Mouse (Mus musculus) ovary, postnatal 10 days (tissue): ENCODE measurements around the gene Mlh3.

Experiments
- DNase-seq: peaks from one replicate; pipeline ENCODE4 v3.0.0; 2022; ENCODE audit warnings: low spot score

Mlh3 gene

DNA sequence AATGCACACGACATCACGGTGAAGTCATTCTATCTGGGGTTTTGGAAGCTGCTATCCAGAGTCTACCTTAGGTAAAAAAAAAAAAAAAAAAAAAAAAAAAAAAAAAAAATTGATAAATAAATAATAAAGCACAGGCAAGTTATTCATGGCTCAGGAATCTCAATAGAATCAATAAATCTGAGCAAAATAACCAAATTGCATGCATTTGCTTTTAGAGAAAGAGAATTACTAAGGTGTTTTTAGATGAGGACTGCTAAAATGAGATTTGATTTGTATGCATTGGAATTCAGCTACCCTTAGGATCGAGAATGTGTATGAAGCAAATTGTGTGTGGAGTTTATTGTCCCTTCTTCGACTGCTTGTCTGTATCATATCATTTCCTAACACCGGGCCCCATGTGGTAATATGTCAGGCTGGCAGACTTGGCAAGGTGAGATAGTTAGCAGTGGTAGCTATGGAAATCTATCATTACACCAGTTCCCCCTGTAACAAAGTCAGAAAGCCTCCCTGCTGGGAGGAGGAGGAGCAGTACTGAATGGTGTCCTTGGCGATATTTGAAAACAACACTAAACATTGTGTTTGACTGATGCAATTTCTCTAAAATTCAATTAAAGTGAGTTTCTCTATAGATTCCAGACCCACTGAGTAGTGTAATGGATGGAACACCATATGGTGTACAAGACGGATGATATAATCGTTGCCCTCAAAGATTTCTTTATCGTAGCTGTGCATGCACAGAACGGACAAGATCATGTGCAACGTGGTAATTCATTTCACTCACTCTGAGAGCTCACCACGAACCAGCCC lies 10.6 kb upstream of the Mlh3 start:
- DNase-seq = no peak

DNA sequence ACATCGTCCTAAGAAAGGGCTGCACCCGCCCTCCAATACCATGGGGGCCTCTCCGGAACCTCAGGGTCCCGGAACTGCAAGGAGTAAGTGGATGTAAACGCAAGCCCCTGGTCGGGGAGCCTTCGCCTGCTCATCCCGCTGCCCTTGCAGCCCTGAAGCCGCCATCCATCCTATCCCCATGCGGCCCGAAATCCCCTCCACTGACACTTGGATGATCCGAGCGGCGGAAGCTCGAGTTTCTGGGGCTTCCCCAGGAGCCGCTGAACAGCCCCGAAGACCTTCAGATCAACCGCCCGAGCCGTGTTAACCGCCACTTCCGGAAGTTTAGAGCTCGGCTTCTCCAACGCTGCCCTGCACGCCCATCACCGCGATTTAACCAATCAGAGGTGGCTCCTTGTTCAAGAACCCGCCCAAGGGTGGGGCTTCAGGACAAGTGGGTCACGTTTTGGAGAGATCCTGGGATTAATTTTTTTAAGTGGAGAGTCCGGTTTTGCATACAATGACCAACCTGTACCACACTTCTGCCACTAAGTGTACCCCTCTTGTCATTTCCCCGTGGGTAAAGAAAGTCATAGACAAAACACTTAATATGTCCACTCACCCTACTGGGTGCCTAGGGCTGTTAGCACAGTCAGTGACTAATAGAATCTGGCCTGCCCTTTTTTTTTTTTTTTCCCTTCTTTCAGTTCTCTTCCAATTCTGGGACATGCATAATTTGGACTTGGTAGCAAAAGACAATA lies 9.9 kb upstream of the Mlh3 start:
- peak; percentile 98 for DNase-seq

DNA sequence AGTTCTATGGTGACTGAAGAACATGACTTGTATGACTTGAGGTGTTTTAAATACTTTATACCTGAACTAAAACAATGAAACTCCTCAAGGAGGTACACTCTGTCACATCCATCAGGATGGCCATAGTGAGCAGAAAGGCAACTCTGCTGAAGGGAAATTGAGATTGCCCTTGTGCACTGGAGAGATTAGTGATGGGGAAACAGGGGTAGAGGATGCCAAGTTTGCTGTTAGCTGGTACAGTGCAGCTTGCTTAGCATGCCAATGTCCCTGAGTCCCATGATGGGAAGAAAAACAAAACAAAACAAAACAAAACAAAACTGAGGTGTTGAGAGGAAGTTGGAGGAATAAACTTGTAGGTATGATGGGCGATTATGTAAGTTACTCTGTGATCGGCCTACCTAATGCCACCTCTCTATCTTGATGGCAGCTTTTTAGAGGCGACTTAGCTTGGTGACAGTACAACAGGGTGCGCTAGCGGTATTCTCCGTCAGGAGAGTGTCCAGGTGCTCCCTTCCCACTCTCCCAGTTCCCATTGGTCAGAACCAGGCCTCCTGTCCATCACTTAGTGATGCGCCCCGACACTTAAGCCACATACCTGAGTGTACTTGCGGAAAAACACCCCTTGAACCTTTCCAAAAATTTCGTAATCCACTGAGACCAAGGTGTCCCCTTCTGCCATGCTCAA lies 9.1 kb upstream of the Mlh3 start:
- DNase-seq = no peak

DNA sequence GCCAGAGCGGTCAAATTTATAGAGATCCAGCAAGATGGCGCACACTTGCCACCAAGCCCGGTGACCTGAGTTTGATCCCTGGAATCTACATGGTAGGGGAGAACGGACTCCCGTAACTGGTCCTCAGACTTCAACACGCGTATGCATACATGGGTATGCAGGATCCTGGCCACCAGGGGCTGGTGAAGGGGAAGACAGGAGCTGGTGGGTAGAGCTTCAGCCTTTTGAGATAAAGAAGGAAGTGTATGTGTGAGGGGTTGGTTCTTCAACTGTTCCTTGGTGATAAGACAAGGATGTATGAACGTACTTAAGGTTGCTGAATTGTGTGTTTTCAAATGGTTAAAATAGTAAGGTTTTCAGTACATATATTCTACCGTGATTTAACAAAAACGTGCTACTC lies 8.5 kb upstream of the Mlh3 start:
- DNase-seq = no peak

DNA sequence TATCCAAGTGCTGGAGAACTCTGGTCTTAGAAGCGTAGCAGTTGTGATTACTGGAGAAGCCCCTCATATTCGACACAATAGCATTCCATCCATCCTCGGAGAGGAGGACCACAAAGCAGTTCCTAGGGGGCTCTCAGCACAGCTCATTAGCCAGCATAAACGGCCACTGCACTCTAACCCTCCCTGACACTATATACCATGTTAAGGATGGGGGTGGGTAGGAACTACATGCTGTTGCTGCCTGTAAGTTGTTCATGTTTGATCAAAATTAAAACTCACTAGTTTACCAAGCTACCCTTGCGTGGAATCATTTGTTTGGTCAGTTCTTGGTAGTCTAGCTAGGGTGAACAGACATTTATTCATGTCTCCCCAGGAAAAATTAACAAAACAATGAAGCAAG lies 5.9 kb upstream of the Mlh3 start:
- DNase-seq = no peak

DNA sequence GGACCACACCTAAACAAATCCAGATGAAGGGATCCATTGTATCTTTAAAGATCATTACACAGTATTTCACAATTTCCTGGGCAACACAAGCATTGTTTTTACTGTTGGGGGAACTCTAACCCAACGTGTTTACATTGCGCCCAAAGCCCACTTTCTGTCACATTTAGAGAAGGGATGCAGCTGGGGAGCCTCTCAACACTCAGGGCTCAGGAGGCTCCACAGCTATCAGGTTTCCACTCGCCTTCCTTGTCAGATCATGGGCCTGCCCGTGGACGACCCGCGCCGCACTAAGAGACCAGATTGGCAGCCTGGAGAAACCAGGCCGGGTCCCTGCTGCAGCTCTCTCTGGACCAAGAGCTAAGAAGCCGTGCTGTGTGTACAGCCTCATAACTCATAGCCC lies 3.1 kb upstream of the Mlh3 start:
- no peak for DNase-seq

DNA sequence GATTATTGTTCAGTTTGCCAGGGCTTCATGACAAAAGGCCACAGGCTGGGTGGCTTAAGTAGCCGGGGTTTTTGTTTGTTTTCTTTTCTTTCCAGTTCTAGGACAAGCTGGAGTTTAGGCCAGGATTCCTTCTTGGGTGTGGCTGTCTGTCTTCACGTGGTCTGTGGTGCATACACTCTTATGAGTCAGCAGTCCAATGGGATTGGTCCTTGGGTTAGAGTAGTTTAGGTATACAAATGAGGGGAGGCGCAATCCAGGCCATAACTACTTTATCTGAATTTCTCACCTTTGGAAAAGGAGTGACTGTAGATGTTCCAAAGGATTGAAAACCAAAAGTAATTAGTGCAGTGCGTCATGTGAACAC lies 1.4 kb upstream of the Mlh3 start:
- no peak for DNase-seq

DNA sequence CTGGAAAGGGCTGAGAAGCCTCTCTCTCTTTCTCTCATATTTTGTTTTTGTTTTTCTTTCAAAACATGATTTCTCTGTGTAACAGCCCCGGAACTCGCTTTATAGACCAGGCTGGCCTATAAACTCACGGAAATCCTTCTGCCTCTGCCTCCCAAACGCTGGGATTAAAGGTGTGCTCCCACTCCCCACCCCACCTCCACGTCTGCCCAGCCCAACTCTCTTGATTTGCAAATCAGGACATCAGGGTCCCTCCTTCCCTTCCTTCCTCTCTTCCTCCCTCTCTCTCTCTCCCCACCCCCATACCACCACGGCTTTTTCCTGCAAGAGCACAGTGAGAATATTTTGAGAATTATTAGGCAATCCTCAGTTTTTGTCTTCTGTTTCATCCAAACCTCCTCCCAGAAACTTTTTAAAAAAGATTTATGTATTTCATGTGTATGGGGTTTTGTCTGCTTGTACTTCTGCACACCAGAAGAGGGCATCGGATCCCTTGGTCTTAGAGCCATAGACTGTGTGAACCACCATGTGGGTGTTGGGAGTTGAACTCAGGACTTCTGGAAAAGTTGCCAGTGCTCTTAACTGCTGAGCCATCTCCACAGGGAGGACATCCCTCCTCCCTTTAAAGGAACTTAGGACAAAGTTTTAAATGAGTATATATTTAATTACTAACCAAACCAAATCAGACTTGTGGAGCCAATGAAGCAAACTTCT lies 888 bp upstream of the Mlh3 start:
- no peak for DNase-seq

DNA sequence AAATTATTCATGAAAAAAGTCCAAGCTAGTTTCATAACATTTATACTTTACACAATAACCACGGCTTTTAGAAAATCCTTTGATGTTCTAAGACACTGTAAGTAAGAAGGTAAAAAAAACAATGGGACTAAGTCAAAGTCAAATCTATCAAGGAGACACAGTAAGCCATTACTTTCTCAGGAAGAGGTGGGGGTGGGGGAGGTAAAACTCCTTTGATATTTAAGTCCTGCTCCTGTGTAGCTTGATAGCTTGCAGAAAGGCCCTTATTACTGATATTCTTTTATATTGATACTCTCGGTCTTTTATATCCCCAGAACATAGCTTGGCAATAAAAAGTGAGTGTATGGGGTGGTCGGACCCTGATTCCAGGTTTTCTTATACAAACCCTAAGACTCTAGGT lies 578 bp downstream of the Mlh3 start:
- DNase-seq = no peak

DNA sequence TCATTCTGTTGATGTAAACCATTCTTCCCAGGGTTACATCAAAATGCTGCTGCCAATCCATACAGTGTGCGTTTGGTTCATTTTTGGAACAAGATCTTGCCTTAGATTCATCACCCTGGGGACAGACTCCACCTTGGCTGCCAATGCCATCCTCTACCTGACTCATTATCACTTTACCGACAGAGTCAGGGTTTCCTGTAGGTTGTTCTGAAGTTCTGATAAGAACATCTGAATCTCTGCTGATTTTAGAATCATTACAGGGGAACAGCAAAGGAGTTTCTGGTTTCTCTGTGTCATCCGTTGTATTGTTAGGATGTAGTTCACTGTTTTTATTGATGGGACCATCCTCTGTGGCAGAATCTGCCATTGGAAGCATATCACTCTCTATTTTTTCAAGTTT lies 4.2 kb downstream of the Mlh3 start:
- DNase-seq = no peak

DNA sequence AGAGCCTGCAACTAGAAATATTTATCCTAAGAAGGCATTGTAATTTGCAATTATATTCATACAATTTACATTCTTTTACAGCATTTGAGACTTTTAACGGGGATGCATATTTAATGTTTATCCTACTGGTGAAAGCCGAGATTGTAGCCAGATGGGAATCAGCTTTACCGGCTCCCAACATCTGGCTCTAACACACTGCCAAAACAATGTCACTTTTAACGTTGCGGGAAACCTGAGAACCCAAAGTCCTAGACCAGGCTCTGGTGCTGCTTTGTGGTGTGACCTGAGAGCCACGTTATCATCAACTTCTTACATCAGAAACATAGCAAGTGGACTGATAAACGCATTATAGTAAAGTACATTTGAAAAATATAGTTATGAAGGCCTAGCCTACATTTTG lies 5.5 kb downstream of the Mlh3 start:
- DNase-seq = no peak

DNA sequence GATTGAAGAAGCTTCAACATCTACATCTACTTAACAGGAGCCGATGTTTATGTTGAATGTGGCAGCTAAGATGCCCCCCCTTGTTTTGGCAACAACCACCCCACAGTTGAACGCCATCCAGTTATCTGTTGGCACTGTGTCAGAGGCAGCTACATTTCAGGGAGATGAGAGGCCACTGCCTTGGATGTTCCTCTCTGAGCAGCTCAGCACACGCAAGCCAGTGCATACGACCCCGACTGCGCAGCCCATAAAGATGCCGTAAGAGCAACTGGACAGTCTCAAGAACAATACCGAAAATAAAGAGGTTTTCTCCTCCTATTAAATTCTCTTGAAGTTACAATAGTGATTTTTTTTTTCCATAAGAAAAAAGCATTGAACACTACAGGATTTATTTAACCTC lies 5.9 kb downstream of the Mlh3 start:
- no peak for DNase-seq

DNA sequence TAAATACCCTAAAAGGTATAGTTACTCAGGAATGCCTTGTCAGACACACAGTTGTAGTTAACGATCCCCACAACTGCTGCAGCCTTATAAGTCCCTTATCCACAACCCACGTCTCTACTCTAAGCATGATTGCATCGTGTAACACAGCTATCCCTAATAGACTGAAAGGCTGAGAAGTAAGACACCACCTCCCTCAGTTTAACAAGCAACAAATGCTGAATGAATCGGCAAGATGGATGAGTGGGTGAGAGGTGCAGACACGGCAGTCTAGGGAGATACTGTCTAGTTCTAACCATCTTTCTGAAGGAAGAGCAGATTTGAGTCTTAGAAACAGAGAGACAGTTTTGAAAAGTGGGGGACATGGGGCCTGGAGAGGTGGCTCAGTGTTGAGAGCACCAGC lies 7.2 kb downstream of the Mlh3 start:
- DNase-seq = no peak

DNA sequence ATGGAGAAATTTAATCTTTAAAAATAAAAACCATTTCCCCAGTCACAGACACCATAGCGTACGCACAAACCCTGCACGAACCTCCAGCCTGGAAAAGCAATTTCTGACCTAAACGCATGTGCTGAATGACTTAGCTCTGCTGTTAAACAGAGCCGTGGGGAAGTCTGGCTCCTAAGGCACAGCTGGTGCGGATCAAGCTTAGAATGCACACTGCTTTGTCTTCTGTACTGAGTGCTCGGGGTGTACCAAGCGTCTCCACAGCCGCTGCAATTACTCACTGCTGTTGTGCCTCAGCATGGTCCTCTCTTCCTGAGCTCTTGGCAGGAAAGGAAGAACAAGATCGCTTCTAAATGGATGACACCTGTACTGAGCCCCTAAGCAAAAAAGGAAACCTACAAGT lies 7.9 kb downstream of the Mlh3 start:
- DNase-seq = no peak

DNA sequence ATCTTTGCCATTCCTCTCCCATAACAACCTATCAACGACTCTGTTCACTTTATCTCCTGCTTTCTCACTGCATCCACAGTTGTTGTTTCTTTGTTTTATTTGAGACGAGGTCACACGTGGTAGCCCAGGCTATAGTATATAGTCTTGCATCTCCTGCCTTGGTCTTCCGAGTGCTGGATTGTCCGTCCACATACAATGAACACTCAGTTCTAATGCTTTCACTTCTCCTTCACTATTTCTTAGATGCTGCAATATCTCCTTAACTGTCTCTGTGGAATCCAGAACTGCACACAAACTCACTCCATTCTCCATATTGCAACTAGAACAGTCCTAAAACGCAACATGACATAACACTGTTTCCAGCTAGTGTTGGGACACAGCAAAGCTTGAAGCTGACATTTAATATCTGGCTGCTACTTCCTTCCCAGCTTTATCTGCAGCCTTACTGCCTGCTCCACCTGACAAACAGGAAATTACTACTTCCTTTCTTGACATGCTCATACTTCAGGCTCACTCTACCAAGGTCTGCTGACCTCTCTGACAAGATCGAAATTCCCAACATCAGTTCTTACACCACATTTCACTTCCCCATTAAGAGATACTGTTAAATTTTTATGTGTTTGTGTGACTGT lies 13.3 kb downstream of the Mlh3 start:
- DNase-seq = no peak

DNA sequence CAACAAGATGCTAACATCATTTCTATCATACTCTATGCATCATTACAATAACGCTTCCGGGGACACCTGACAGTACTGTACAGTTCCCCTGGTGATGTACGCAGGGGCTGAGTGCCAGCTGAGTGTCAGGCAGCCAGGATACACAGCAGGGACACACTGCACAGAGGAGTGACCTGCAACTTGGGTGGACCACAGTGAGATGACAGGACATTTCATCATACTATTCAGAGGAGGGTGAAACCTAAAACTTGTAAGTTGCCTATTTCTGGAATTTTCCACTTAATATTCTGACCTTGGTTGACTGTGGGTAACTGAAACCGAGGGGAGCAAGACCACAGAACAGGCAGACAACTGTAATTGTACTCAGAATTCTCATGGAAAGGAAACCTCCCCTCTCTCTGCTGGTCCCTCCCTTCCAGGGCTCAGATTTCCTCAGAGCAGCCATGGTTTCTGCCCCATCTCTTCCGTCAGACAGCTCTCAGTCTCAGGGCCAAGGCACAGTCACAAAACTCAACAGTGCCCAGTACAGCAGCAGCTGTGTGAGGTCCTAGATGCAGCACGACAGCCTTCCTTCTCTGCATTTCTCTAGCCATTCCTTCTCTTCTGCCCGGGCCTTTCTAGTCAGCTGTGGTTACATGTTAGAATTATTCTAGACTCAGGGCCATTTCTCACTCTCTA lies 14.2 kb downstream of the Mlh3 start:
- DNase-seq = no peak

DNA sequence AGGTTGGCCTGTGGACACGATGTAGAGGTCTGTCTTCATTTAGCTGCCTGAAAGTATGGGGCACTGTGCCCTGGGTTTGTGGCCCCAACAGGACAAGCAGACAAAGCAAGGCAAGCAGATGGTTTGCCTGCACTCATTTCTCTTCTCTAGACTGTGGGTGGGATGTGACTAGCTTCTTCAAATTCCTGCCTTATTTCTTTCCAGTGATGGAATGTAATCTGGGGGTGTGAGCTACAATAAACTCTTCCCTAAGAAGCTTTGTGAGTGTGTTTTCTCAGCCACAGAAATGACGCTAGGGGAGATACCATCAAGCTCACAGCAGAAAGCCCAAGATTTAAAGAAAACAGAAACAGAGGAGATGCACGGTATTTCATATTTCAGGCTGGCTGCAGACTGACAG lies 18.3 kb downstream of the Mlh3 start:
- DNase-seq = no peak

DNA sequence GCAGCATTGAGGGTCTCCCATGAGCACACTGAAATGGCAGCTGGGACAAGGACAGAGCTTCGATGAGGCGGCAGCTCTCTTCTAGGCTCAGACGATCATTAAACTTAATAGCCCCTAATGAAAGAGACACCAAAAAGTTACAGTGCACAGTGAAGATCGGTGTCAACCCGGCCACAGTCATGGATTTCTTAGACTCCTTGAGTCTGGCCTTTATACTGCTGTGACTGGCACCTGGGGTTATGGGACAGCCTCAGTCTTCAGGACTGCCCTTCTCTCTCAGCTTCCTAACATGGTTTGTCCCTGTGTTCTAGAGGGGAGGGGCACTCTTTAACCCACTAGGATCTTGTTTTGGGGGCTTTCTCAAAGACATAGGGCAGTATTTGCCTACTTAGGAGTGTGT lies 32.8 kb downstream of the Mlh3 start:
- no peak for DNase-seq

DNA sequence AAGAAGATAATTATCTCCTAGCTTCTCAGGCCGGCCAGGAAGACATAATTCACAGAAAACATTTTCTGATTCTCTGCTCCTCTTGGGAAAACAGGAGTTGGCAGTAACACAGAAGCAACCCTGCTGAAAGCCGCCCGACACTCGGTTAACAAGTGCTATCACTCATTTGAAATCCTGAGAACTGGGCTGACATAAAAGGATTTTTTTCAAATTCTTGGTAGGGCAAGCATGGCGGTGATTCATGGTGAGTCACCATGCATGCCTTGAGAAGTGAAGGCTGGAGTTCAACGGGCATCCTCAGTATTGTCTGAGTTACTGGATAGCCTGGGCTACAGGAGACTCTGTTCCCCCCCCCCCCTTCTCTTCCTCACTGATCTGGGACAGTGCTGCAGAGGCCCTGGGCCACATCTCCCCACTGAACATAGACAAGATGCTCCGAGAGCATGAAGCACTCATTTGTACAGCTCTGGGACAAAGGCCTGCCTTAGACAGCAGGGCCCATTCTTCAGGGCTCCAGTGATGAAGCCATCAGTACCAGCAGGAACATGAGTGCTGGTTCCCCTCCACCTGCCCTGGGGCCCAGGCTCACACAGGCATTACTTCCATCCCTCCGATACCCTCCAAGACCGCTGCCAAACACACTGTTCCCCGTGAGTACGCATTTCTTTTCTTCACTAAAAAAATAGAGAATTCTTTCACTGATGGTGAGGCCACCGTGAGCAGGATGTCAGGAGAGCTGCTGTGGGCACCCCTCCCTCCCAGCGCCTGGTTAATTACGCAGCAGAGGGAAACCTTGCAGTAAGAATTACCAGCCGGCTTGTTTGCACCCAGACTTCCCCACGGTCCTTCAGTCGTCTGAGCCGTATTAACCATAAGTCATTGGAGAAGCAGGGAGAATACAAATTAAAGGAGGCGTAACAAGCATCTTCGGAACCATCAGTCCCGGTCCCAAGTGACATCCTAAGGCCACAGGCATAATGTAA lies 36.7 kb downstream of the Mlh3 start:
- DNase-seq = no peak

DNA sequence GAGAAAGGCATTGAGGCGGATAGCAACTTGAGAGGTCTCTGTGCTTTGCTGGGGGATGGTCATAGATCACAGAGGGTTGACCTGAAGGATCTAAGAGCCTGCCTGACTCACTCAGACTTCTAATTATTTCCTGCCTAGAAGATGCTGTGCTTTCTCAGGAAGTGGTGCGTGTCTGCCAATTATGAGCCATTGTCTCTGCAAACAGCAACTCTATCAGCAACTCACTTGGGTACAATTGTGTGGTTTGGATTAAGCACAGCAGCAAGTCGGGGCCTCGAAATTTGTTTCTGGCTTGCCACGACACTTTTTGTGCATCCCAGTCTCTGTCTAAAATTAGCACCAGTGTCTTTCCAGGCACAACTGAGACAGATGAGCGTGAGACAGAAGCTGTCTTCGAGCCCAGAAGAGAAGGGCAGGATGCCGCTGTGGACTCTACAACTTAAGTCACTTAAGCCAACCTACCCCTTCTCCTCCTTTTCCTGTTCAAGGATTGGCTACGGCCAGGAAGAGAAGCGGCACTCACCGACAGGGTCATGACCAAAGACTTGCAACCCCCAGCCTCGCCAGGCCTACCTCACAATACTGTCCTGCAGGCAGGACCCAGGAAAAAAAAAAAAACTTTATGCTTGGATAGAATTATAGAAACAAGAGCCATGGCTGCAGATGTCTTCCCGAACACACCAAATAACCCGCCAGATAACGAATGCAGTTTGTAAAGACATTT lies 42.4 kb downstream of the Mlh3 start:
- DNase-seq = no peak
